Mouse (Mus musculus) myocyte (in vitro differentiated cells): ENCODE results near the gene Spire2. TPM values are rescaled to one million over a fixed set of nuclear protein-coding genes. Genes with fewer than 3 reads are reported as not detected.
A peak's percentile ranks its signal among the peaks of the same experiment; 100 is the strongest.

ENCODE experiments used
- H3K27me3 ChIP-seq: one replicate; pipeline ENCODE4 v1.6.1; 2011; ENCODE audit not compliant: control insufficient read depth, insufficient read depth, insufficient read length
- H3K36me3 ChIP-seq: one replicate; pipeline ENCODE4 v1.6.1; 2011; ENCODE audit not compliant: control insufficient read depth, insufficient read depth
- H3K4me2 ChIP-seq: one replicate; pipeline ENCODE4 v1.6.1; 2011; ENCODE audit warnings: low read depth, control low read depth
- H3K4me3 ChIP-seq: one replicate; pipeline ENCODE4 v1.5.1; 2011; ENCODE audit warnings: mild to moderate bottlenecking, control low read depth, moderate library complexity
- H3K79me2 ChIP-seq: one replicate; pipeline ENCODE4 v1.6.1; 2011; ENCODE audit not compliant: control insufficient read depth, insufficient read depth
- H3ac ChIP-seq: one replicate; pipeline ENCODE4 v1.6.1; 2011; ENCODE audit not compliant: control insufficient read depth, insufficient read length
- CEBPB ChIP-seq: IDR thresholded peaks from 2 replicates; pipeline ENCODE4 v1.6.1; 2011; ENCODE audit warnings: mild to moderate bottlenecking, moderate library complexity; ENCODE audit not compliant: poor library complexity, insufficient read depth, severe bottlenecking
- E2F4 ChIP-seq: IDR thresholded peaks from one replicate; pipeline ENCODE4 v1.6.1; 2011; ENCODE audit warnings: mild to moderate bottlenecking, control low read depth, moderate library complexity; ENCODE audit not compliant: insufficient read depth
- MAX ChIP-seq: IDR thresholded peaks from one replicate; pipeline ENCODE4 v1.6.1; 2011; ENCODE audit warnings: low read depth, mild to moderate bottlenecking, control low read depth
- MYOD1 ChIP-seq, 3 experiments: IDR thresholded peaks; one replicate each; pipeline ENCODE4 v1.6.1; 2011; ENCODE audit warnings: control low read depth in 2 of 3, low read depth in 2 of 3, mild to moderate bottlenecking in 2 of 3, moderate library complexity in 1 of 3; ENCODE audit not compliant: insufficient read length in 2 of 3, control insufficient read depth in 1 of 3
- MYOG ChIP-seq, 3 experiments: IDR thresholded peaks; one replicate each; pipeline ENCODE4 v1.6.1; 2011; ENCODE audit warnings: control low read depth in 2 of 3, low read depth in 2 of 3, mild to moderate bottlenecking in 2 of 3; ENCODE audit not compliant: insufficient read length in 2 of 3, control insufficient read depth in 1 of 3, insufficient read depth in 1 of 3
- POLR2A ChIP-seq: IDR thresholded peaks from one replicate; pipeline ENCODE4 v1.6.1; 2011; ENCODE audit warnings: low read depth, mild to moderate bottlenecking, control low read depth, moderate library complexity; ENCODE audit not compliant: insufficient read length
- POLR2AphosphoS2 ChIP-seq: IDR thresholded peaks from one replicate; pipeline ENCODE4 v1.6.1; 2011; ENCODE audit warnings: low read depth, control low read depth; ENCODE audit not compliant: insufficient read length
- REST ChIP-seq: IDR thresholded peaks from one replicate; pipeline ENCODE4 v1.6.1; 2011; ENCODE audit warnings: mild to moderate bottlenecking, control low read depth, moderate library complexity; ENCODE audit not compliant: insufficient read depth, insufficient read length
- SRF ChIP-seq: IDR thresholded peaks from one replicate; pipeline ENCODE4 v1.6.1; 2011; ENCODE audit warnings: low read depth; ENCODE audit not compliant: control insufficient read depth, insufficient read length
- TCF12 ChIP-seq: IDR thresholded peaks from one replicate; pipeline ENCODE4 v1.6.1; 2011; ENCODE audit warnings: mild to moderate bottlenecking, control low read depth; ENCODE audit not compliant: poor library complexity, insufficient read depth, severe bottlenecking
- TCF3 ChIP-seq: IDR thresholded peaks from one replicate; pipeline ENCODE4 v1.6.1; 2011; ENCODE audit warnings: low read depth, control low read depth; ENCODE audit not compliant: insufficient read length
- USF1 ChIP-seq: IDR thresholded peaks from one replicate; pipeline ENCODE4 v1.6.1; 2011; ENCODE audit warnings: low read depth, mild to moderate bottlenecking, control low read depth, moderate library complexity
- polyA plus RNA-seq: library from polyadenylated mRNA; unstranded; fragments of >200 nt; fragmentation: generic; extraction: Trizol; gene quantifications from one replicate; pipeline ENCODE4 v1.2.1, GENCODE M21; 2012; ENCODE audit warnings: missing spikeins

Gene Spire2
- polyA plus RNA-seq, 1 experiment = 6.8 TPM

GRCm38 (mm10) chr8:123337475-123337874 is 5.0 kb downstream of the Spire2 start:
- Histone ChIP-seq H3ac (no peak overlapping the region), H3K4me3 (no peak overlapping the region), H3K79me2 (no peaks in the 10 kb centered on the region), H3K4me2 (no peak overlapping the region), H3K36me3 (no peaks in the 10 kb centered on the region), H3K27me3 (no peaks in the 10 kb centered on the region)
- TF ChIP-seq TCF12 = peak; percentile 13
- TF ChIP-seq MYOD1 (IDR thresholded peaks at IDR 0.05; ENCODE audit: control insufficient read depth in 1 of 3, insufficient read length in 2 of 3, low read depth in 2 of 3) = peak; percentile 24 to 94 (median 83)
- TF ChIP-seq USF1 = no peak
- no peak for TF ChIP-seq MAX
- no peak for TF ChIP-seq E2F4
- TF ChIP-seq POLR2A = no peak
- peak; percentile 55 for TF ChIP-seq TCF3
- TF ChIP-seq CEBPB = no peak
- TF ChIP-seq MYOG (IDR thresholded peaks at IDR 0.05; ENCODE audit: control insufficient read depth in 1 of 3, insufficient read depth in 1 of 3, insufficient read length in 2 of 3, low read depth in 2 of 3) = peak in 2 of 3 experiments; percentile 82 to 95
- TF ChIP-seq SRF = no peak
- no peak for TF ChIP-seq POLR2AphosphoS2
- no peak for TF ChIP-seq REST

GRCm38 (mm10) chr8:123340071-123340470 is 7.6 kb downstream of the Spire2 start:
- Histone ChIP-seq H3K4me2 (no peak overlapping the region), H3K79me2 (no peaks in the 10 kb centered on the region), H3ac (no peak overlapping the region), H3K4me3 (no peak overlapping the region), H3K36me3 (no peaks in the 10 kb centered on the region), H3K27me3 (no peaks in the 10 kb centered on the region)
- TF ChIP-seq E2F4 (no peak), POLR2AphosphoS2 (no peak), CEBPB (no peak), POLR2A (no peak), MYOD1 (IDR thresholded peaks at IDR 0.05; ENCODE audit: control insufficient read depth in 1 of 3, insufficient read length in 2 of 3, low read depth in 2 of 3) (no peak), SRF (no peak), MYOG (IDR thresholded peaks at IDR 0.05; ENCODE audit: control insufficient read depth in 1 of 3, insufficient read depth in 1 of 3, insufficient read length in 2 of 3, low read depth in 2 of 3) (no peak), USF1 (no peak), TCF3 (no peak), MAX (no peak), TCF12 (no peak), REST (no peak)

- no peak overlapping the region for H3K4me2 ChIP-seq
- no peak overlapping the region for H3K4me3 ChIP-seq
- no peaks in the 10 kb centered on the region for H3K27me3 ChIP-seq
- no peaks in the 10 kb centered on the region for H3K36me3 ChIP-seq
- no peak for TF ChIP-seq TCF12
- TF ChIP-seq MYOD1 (IDR thresholded peaks at IDR 0.05; ENCODE audit: control insufficient read depth in 1 of 3, insufficient read length in 2 of 3, low read depth in 2 of 3) = no peak
- H3ac ChIP-seq = no peak overlapping the region
- no peaks in the 10 kb centered on the region for H3K79me2 ChIP-seq
Measured at GRCm38 (mm10) chr8:123341040-123342015, 8.8 kb downstream of the Spire2 start.

DNA sequence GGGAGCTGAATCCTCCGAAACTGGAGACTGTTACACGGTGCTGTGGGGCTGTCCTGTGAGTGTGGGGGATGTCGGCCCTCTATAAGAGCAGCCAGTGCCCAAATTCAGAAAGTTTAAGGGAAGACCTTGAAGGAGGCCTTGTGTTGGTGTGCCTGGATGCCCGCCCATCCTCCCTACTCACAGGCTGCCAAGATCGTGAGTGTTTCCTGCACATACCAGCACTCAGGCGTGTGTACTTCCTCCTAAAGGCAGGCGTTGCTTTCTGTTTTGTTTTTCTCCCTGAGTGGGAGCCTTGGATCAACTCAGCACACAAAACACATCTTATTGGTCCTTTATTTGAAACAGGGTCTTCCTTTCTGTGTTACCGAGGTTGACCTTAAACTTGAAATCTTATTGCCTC is 9.7 kb downstream of the Spire2 start:
- H3K36me3 ChIP-seq = no peaks in the 10 kb centered on the region
- no peaks in the 10 kb centered on the region for H3K79me2 ChIP-seq
- H3K4me3 ChIP-seq = no peak overlapping the region
- no peak overlapping the region for H3K4me2 ChIP-seq
- no peak overlapping the region for H3ac ChIP-seq
- TF ChIP-seq E2F4 (no peak), TCF12 (no peak), MYOD1 (IDR thresholded peaks at IDR 0.05; ENCODE audit: control insufficient read depth in 1 of 3, insufficient read length in 2 of 3, low read depth in 2 of 3) (no peak), USF1 (no peak), SRF (no peak), MYOG (IDR thresholded peaks at IDR 0.05; ENCODE audit: control insufficient read depth in 1 of 3, insufficient read depth in 1 of 3, insufficient read length in 2 of 3, low read depth in 2 of 3) (no peak), CEBPB (no peak), MAX (no peak), POLR2A (no peak), POLR2AphosphoS2 (no peak), REST (no peak), TCF3 (no peak)
- H3K27me3 ChIP-seq = no peaks in the 10 kb centered on the region
